Mouse (Mus musculus): ENCODE measurements at regions not wholly inside any gene's neighbourhood (a gene's known extent, or its start where the extent isn't known, plus 50 kb on each side); places are given as distances from the start of the nearest gene placed in this dataset.

GRCm38 (mm10) chr12:71725713-71726336 lies 105.1 kb upstream of the Daam1 start:
- peak; percentile 49 to 50 for DNase-seq

GRCm38 (mm10) chr12:71743345-71743744 lies 87.5 kb upstream of the Daam1 start:
- no peak for DNase-seq

- peak; percentile 68 to 76 for DNase-seq
These were observed 84.9 kb upstream of the Daam1 start for GRCm38 (mm10) chr12:71746011-71746410.

- no peak for DNase-seq
These were observed 83.5 kb upstream of the Daam1 start for GRCm38 (mm10) chr12:71747386-71747785.

GRCm38 (mm10) chr12:71747831-71748368 lies 83.0 kb upstream of the Daam1 start:
- DNase-seq, result peak; percentile 35 to 36

GRCm38 (mm10) chr12:71748731-71749130 lies 82.1 kb upstream of the Daam1 start:
- peak; percentile 73 to 81 for DNase-seq

- no peak for DNase-seq
These were observed 81.2 kb upstream of the Daam1 start for GRCm38 (mm10) chr12:71749668-71750067.

GRCm38 (mm10) chr12:71752741-71753260 lies 78.1 kb upstream of the Daam1 start:
- no peak for DNase-seq

GRCm38 (mm10) chr12:71753276-71753675 lies 77.6 kb upstream of the Daam1 start:
- DNase-seq, result no peak

- DNase-seq, result no peak
These were observed 67.7 kb upstream of the Daam1 start for GRCm38 (mm10) chr12:71763194-71763593.

- no peak for DNase-seq
These were observed 64.8 kb upstream of the Daam1 start for GRCm38 (mm10) chr12:71766086-71766485.

GRCm38 (mm10) chr12:71766636-71767035 lies 64.2 kb upstream of the Daam1 start:
- no peak for DNase-seq

- no peak for DNase-seq
These were observed 63.0 kb upstream of the Daam1 start for GRCm38 (mm10) chr12:71767896-71768295.

GRCm38 (mm10) chr12:71768471-71768870 lies 62.4 kb upstream of the Daam1 start:
- peak; percentile 91 to 94 for DNase-seq

GRCm38 (mm10) chr12:71768890-71769289 lies 62.0 kb upstream of the Daam1 start:
- no peak for DNase-seq

GRCm38 (mm10) chr12:71769302-71769701 lies 61.6 kb upstream of the Daam1 start:
- DNase-seq, result no peak

GRCm38 (mm10) chr12:71773891-71774290 lies 57.0 kb upstream of the Daam1 start:
- DNase-seq, result no peak

- no peak for DNase-seq
These were observed 55.8 kb upstream of the Daam1 start for GRCm38 (mm10) chr12:71775126-71775525.

GRCm38 (mm10) chr12:71778137-71778536 lies 52.7 kb upstream of the Daam1 start:
- DNase-seq, result peak; percentile 35 to 52

GRCm38 (mm10) chr12:71778948-71779347 lies 51.9 kb upstream of the Daam1 start:
- no peak for DNase-seq

- no peak for DNase-seq
These were observed 51.5 kb upstream of the Daam1 start for GRCm38 (mm10) chr12:71779418-71779817.

All from kidney, postnatal 4 days (tissue).